Mouse (Mus musculus) hindlimb bud, embryonic 11.5 days (tissue): ENCODE data around the gene Thap4.
"Not testable (repeated sequence)": the region's sequence is repeated elsewhere in the genome, so short reads cannot be mapped to it uniquely, and the experiment has no call there.

Experiments
- DNase-seq: peaks from one replicate; pipeline ENCODE4 v3.0.0-alpha.2; 2012; ENCODE audit warnings: low read depth, low spot score; ENCODE audit errors: extremely low spot score

The Thap4 gene

DNA sequence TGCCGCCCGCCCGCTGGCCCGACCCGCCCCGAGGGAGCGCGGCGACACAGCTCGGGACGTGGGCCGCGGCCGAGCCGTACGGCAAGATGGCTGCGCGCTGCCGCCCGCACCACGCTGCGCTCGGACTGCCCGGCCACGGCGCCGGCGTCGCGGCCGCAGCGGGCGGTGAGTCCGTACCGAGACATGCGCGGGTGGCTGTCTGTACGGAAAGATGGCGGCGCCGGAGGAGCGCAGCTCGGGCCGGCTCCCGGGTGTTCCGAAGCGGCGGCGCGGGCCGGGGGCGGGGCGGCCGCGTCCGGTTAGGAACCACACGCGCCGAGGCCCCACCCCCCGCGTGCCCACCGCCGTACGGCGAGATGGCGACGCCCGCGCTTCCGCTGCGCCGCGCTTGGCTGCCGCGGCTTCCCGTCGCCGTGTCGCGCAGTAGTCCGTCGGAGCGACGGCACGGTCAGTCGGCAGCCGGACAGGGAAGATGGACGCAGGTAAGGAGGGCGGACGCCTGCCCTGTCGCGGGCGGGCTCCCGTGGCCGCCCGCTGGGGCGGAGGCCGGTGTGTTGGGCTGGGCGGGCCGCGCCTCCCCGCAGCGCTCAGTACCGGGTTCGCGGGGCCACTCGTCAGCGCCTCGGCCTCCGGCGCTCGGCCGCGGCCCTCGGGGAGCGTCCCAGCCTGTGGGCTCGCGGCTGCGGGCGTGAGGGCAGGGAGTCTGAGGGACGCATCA is at the start of gene Thap4:
TSS of gene Thap4 (minus strand) at position 292 of the 718 bp plus-strand sequence.
- DNase-seq, result no peak

DNA sequence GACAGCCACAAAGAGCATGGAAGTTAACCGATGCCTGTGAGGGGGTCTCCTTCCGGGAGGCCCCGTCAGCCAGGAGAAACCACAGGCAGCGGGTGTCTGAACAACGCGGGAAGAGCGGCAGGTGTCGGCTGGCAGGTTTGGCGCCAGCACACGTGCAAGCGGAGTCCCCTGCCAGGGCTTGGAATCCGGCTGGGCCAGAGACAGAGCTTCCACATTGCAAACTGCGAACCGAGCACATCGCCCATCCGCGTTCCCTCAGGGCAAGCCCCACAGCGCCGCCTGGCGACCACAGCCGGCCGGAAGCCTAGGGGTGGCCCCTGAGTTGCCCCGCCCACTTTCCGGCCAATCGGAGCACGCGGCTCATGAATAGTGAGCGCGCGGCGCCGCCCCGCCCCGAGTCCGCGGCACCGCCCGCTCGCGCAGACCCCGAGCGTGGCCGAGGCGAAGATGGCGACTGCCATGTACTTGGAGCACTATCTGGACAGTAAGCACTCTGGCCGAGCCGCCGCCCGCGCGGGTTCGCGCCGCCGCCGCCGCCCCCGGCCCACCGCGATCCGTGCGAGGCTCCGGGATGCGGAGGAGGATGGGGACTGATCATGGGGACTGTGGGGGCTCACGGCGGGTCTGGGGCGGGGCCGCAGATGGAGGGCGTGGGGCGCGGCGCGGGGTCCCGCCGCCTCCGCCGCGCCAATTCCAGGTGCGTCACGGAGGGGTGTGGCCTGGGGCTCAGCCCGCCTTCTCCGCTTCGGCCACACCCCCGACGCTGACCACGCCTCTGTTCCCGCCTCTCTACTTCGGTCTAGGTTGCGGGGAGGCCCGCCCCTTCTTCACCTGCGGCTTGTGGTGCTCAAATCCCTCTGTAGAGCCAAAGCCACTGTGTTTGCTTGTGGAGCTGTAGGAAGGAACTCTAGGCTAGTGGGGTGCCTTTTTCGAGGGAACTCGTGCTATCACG is 49.2 kb upstream of the Thap4 start, which contains the start of gene Ing5:
TSS of gene Ing5 (plus strand) at position 410 of the 952 bp plus-strand sequence.
- DNase-seq, result peak; percentile 79

GRCm38 (mm10) chr1:93802771-93803170 is 48.1 kb upstream of the Thap4 start:
- no peak for DNase-seq

DNA sequence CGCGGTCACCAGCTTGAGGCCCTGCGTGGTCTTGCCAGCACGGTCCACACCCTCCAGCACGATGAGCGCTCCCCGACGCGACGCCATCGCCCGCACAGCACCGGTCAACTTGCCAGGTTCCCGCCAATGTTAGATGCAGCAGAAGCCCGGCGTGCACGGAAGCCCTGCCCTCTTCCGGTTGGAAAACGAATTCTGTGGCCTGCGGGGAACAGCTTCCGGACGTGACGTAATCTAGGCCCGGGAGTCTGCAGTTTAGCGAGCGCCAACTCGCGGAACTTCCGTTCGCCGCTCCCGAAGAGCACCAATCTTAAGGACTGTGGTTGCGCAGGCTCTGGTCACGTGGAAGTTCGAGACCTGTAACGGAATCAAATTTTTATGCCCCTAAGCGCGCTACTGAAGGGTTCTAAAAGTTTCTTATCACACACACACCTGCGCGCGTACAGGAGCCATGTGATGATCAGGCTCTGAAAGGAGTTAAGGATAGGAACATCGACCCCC is 47.1 kb upstream of the Thap4 start, which contains the start of gene Dtymk:
TSS of gene Dtymk (minus strand) at position 194 of the 498 bp plus-strand sequence.
- DNase-seq, result peak; percentile 88

DNA sequence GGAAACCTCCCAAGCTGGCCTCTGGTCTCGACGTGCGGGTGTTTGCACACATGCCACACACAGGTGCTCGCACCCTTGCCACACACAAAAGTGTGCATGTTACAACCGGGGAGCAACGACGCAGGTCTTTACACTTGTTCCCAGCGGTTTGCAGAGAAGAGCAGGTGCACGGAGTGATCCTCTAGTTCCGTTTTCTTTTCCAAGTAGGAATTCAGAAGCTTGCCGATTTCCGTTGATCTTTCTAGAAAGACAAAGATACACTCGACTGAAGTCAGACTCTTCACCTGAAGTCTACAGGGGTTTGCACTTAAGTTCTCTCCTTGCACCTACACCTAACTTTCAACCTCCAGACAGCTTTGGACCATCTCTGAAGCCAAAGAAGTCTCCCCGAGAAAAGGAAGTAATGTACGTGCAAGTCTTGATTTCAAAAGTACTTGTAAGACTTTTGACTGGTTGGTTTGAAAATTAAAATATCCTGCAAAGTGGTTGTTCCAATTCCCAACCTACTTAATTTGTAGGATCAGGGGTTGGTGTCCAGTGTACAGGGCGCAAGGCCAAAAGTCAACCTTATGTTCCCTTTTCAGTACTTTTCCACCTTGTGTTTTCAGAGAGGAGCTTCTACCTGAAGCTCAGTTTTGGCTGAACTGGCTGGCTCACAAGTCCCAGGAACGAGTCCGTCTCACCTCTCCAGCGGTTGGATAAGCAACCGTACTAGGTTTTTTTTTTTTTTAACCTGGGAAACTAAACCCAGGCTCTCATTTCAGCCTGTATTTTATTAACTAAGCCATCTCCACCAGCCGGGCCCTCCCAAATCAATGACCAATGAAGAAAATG is 46.2 kb upstream of the Thap4 start:
- no peak for DNase-seq

- no peak for DNase-seq
Observed at GRCm38 (mm10) chr1:93795886-93796285, 41.2 kb upstream of the Thap4 start.

DNA sequence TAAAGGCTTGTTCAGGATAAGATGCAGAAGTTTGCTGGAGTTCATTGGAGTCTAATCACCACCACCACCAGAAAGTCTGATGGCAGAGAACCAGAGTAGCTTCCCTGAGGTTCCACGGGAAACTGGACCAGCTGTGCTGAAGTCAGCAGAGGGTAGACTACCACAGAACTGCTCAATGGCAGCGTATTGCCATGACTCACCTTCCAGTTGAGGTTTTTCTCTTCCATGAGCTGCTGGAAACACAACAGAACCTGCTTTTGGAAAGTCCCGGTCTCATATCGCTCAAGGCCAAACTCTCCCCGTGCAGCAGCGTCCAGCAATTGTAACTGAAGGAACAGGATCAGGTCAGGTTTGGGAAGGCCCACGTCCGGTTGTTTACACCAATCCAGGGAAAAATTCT is 39.9 kb upstream of the Thap4 start:
- no peak for DNase-seq

GRCm38 (mm10) chr1:93786912-93787311 is 32.2 kb upstream of the Thap4 start:
- no peak for DNase-seq

GRCm38 (mm10) chr1:93776686-93777085 is 22.0 kb upstream of the Thap4 start:
- no peak for DNase-seq

DNA sequence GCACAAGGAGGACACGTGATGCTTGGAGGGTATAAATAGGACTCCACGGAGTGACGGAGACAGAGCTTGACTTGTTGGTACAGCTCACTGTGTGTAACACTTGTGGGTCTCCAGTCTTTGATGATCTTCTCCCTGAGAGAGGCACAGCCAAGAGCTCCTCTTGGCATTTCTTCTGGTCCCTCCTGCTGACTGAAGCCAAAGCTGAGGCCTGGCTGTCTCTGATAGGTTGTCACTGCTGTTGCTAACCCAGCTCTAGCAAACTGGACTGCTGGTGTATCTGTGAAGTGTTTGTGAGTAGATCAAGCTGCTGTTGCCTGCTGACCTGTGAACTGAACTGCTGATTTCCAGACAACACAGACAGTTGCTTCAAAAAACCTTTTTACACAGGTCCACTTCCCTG is 15.2 kb upstream of the Thap4 start:
- DNase-seq, result no peak

DNA sequence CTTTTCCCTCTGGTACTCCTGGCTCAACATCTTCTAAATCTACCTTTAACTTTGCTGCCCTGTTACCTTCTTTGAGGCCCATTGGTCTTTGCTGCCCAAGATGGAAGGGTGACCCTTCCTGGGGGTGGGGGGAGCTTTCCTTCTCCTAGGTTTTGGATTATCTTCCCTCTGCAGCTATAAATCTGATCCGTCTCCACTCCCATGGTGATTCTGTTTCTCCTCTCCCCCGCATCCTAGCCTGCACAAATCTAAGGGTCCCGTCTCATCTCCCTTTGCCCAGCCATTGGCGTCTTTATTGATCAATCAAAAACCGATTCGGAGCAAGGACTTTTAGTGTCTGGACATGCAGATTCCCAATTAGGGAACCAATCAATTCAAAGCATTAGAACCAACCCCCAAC is 12.9 kb upstream of the Thap4 start:
- no peak for DNase-seq

DNA sequence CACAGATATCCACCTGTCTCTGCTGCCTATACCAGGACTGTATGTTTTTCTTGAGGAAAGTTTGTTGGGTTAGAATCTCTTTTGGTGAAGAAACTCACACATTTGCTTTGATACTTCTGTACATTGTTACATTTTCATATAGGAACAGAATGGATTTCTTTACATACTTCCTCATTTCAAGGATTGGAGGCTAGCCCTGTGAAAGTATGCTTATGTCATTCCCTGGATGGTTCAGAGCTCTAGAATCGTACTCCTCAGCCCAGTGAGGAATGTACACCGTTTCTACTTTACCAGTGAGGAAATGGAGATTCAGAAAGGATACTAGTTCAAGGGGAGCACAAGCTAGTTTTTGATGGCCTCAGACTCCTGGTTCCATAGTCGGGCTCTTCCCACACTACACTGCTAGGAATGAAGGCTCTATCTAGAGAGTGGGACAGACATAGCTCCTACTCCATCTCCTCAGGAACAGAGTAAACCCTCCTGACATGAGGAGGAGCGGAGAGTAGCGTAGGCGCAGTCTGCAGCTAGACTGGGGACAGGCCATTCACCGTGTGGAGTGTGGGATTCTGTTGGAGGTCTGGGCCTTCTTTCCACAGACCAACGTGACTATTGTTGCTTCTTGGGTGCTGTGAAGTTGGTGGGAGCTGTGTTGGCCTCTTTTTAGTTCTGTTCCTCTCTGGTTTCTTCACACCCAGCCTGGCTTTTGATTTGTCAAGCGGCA is 10.4 kb upstream of the Thap4 start:
- no peak for DNase-seq

DNA sequence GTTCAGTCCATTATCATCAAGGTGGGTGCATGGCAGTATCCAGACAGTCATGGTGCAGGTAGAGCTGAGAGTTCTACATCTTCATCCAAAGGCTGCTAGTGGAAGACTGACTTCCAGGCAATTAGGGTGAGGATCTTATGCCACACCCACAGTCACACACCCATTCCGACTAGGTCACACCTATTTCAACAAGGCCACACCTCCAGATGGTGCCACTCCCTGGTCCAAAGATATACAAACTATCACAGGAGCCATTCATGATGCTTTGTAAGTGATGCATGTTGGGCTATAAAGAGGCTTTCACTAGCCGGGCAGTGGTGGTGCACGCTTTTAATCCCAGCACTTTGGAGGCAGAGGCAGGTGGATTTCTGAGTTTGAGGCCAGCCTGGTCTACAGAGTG is 8.9 kb upstream of the Thap4 start:
- not testable (repeated sequence) for DNase-seq

- DNase-seq, result no peak
Observed at GRCm38 (mm10) chr1:93760076-93760475, 5.4 kb upstream of the Thap4 start.

- no peak for DNase-seq
Observed at GRCm38 (mm10) chr1:93756154-93756553, 1.5 kb upstream of the Thap4 start.

DNA sequence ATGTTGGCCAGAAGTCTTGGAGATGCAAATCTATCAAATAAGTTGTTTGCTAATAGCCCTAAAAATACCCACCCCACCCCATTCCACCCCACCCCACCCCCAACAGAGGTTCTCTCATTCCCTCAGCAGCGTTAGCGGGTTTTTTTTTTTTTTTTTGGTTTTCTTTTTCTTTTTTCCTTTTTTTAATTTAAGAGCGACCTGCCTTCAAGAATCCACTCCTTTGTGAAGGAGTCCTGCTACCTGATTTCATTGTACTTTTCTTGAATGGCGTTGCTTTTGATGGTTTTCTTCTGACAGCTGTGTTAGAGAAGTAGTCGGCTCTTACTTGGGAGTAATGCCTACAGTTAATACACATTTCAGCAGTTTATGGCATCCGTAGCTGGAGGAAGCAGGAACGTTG is 954 bp upstream of the Thap4 start:
- no peak for DNase-seq

GRCm38 (mm10) chr1:93755291-93755610 is 587 bp upstream of the Thap4 start:
- no peak for DNase-seq

DNA sequence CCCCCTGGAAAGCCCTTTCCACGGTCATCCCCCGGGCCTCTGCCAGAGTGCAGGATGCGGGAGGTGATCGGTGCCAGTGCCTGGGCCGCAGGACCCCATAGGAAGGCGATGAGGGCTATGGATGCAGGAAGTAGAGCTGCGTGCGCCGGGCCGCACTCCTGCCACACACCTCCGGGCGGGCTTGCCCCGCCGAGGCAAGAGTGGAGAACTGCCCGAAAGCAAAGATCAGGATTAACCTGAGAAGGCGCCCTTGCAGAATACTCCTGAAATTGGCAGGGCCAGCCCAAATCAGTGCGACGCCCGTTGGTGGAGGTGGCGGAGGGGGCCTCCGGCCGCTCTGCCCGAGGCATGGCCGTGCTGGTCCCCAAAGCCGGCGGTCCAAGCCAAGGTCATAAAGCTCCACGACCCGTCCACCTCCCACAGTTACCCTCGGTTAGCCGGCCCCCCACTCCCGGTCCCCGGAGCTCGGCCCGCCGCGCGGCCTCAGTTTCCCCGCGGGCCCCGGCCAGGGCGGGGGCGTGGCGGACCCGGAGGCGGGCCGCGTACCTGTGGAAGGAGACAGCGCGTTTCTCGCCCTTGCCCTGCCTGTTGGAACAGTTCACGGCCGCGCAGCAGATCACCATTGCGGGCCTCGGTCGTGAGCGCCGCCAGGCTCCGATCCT is 622 bp downstream of the Thap4 start:
- DNase-seq, result no peak

DNA sequence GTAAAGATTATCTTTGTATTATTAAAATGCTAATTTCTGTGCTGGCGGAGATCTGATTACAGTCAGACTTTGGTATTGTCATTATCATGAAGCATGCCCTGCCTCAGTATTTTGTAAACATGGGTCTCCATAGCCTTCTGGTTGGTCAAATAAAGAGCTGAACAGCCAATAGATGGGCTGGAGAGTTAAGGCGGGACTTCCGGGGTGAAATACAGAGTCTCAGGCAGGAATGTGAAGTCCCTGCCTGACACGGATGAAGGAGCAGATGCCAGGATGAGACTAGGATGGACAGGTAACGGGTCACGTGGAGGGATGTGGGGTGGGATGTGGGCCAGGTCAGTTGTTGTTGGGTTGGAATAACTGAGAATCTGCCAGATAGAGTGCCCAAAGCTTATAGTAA is 3.4 kb downstream of the Thap4 start, which contains the start of gene Atg4b:
TSS of gene Atg4b (plus strand) at position 211 of the 400 bp plus-strand sequence.
- DNase-seq, result no peak

GRCm38 (mm10) chr1:93748539-93748938 is 6.1 kb downstream of the Thap4 start:
- no peak for DNase-seq
